Mouse (Mus musculus): ENCODE data around the gene Grik5.

Grik5 gene

GRCm38 (mm10) chr7:24983396-24983795 is 88.8 kb downstream of the Grik5 start:
- no peak for DNase-seq

- DNase-seq = no peak
Measured at GRCm38 (mm10) chr7:24980439-24980838, 91.7 kb downstream of the Grik5 start.

- DNase-seq = peak in 1 of 2 experiments; percentile 32
Measured at GRCm38 (mm10) chr7:24978781-24979180, 93.4 kb downstream of the Grik5 start.

- peak in 1 of 2 experiments; percentile 43 for DNase-seq
Measured at GRCm38 (mm10) chr7:24974893-24975595, 97.1 kb downstream of the Grik5 start.

- DNase-seq = no peak
Measured at GRCm38 (mm10) chr7:24973902-24974301, 98.2 kb downstream of the Grik5 start.

GRCm38 (mm10) chr7:24973208-24973607 is 98.9 kb downstream of the Grik5 start:
- DNase-seq = no peak

GRCm38 (mm10) chr7:24971972-24972893 is 99.9 kb downstream of the Grik5 start, which contains the start of gene Rabac1:
Rabac1 (minus strand) TSS chr7:24972754.
- DNase-seq = peak; percentile 92 to 93

GRCm38 (mm10) chr7:24971261-24971971 is 100.7 kb downstream of the Grik5 start:
- DNase-seq = peak; percentile 39 to 61

- DNase-seq = no peak
Measured at GRCm38 (mm10) chr7:24970341-24970740, 101.8 kb downstream of the Grik5 start.

- DNase-seq = no peak
Measured at GRCm38 (mm10) chr7:24969805-24970204, 102.3 kb downstream of the Grik5 start.

- no peak for DNase-seq
Measured at GRCm38 (mm10) chr7:24968463-24968862, 103.7 kb downstream of the Grik5 start.

GRCm38 (mm10) chr7:24967966-24968365 is 104.2 kb downstream of the Grik5 start:
- DNase-seq = no peak

- peak; percentile 77 to 84 for DNase-seq
Measured at GRCm38 (mm10) chr7:24964897-24965535, 107.1 kb downstream of the Grik5 start.

- no peak for DNase-seq
Measured at GRCm38 (mm10) chr7:24964288-24964687, 107.9 kb downstream of the Grik5 start.

Data from lung, postnatal 4 days (tissue).